Mouse (Mus musculus) heart, postnatal 25 days (tissue): ENCODE measurements around the gene Ddost. TPM values are rescaled to one million over a fixed set of nuclear protein-coding genes. Genes with fewer than 3 reads are reported as not detected.

Experiments
- DNase-seq: peaks from one replicate; pipeline ENCODE4 v3.0.0; 2022; ENCODE audit warnings: low spot score
- intact Hi-C: fragments of 180-260 bp; cut with DNase I; formaldehyde crosslinking; loops from one replicate; pipeline ENCODE4 v1.15.1; 2025
- total RNA-seq, 2 experiments: library from RNA; stranded (reverse); gene quantifications; 2 replicates each; pipeline ENCODE4 v1.2.3; 2021

Gene Ddost
- total RNA-seq, 2 experiments from 2014 or later, result 63.6 to 68.4 TPM

DNA sequence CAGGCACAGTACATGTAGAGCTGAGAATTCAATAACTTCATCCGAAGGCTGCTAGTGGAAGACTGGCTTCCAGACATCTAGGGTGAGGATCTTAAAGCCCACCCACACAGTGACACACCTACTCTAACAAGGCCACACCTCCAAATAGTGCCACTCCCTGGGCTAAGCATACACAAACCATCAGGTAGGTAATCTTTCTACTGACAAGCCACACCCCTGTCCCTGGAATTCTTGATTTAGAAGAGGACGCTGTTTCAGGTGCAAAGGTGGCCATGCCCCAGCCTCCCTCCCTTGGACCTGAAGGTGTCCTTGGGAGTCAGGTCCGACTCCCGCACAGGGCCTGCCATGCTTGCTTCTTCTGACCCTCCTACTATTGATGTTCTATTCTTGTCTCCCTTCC, 28.6 kb downstream of the Ddost start:
- intact Hi-C loops, result no loop called here
- DNase-seq, result no peak

DNA sequence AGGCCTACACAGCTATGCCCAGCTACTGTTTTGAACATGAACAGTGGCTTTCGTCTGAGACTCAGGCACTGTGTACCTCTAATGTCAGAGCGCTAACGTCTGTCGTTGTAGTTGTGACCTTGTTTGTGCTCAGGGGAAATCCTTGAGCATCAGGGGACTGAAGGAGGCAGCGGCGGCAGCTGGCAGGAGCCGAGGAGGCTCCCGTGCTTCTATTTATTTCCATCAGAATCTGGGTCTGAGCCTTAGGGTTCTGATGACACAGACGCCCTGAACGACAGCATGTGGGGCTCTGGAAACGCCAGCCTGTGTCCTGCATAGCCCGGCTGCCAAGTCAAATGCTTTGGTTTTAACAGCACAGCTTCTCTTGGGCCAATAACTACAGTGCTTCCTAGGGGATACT, 30.5 kb downstream of the Ddost start:
- intact Hi-C loops, result no loop called here
- no peak for DNase-seq

DNA sequence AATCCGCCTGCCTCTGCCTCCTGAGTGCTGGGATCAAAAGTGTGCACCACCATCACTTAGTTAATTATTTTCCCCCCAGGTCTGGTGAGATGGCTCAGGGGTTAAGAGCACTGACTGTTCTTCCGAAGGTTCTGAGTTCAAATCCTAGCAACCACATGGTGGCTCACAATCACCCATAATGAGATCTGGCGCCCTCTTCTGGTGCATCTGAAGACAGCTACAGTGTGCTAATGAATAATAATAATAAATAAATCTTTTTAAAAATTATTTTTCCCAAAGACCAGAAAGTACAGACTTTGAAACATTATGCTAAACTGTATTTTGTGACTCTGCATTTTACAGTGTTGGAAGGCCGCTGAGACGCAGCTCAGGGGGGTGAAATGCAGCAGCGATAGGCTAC, 31.1 kb downstream of the Ddost start:
- intact Hi-C loops, result no loop called here
- no peak for DNase-seq

DNA sequence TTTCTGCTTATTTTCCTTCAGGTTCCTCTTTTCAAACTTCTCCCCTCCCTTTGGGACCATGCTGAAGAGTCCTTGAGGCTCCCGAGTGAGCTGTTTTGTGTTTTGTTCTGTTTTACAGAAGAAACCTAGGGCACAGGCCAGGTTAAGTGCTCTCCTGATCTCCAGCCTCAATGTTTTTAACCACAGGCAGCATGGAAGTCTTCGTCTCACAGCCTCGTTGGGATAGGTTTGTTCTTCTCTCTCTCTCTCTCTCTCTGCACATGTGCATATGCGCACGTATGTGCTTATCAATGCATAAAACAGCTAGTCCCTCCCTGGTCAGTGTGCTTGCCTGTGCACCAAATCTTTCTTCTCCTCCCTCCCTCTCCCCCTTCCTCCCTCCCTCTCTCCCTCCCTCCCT, 32.3 kb downstream of the Ddost start:
- no peak for DNase-seq
- intact Hi-C loops, result no loop called here

DNA sequence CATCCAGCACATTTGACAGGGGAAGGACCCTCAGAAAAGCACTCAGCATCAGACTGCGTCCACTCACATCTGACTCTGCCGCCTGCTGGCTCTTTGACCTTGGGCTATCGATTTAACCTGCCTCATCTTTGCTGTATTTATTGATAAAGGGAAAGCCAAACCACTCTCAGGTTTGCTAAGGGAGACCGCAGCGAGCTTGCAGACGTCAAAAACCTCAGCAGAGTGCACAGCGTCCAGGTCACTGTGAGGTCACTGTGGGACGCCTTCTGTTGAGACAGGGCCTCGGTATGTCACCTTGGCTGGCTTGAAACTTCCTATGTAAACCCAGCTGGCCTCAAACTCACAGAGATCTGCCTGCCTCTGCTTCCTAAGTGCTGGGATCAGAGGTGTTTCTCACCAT, 32.8 kb downstream of the Ddost start:
- intact Hi-C loops, result no loop called here

DNA sequence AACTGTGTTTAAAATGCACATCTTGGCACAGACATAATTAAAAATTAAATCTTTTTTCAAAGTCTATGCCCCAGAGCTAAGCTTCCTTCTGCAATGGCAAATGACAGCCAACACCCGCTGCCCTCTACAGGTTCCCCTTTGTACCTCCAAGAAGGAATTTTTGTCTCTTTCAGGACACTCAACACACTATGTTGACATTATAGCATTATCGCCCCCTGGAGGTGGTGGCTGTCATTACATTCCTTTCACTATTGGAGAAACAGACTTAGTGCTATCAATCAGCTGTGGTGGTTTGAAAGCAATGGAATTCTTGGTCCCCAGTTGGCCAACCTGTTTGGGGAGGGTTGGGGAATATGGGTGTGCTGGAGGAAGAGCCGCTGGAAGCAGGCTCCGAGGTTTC, 35.4 kb downstream of the Ddost start:
- no peak for DNase-seq
- intact Hi-C loops, result loop anchor here (5.0 kb wide), 1 partner anchor 37 kb away; no protein-coding TSS in a partner anchor

More for the DNA sequence above, 32.8 kb downstream of the Ddost start:
- no peak for DNase-seq

DNA sequence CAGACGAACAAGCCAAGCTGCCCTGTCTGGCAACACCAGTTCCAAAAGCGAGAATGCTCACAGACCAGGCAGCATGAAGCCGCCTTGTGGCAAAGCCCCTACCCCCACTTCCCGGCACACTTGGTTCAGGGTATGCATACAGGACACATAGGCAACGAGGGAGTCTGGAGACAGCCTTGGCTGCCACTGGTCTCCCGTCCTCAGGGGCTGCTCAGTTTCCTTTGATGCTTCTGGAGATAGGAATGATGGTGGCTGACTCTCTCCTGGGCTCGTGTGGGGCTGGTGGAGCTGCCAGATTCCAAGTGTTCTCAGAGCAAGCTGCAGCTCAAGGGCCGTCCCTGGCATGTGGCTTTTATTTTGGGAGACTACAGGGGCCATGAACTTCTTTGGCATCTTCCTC, 36.9 kb downstream of the Ddost start:
- DNase-seq, result no peak
- intact Hi-C loops, result loop anchor here (5.0 kb wide), 1 partner anchor 36 kb away; no protein-coding TSS in a partner anchor

DNA sequence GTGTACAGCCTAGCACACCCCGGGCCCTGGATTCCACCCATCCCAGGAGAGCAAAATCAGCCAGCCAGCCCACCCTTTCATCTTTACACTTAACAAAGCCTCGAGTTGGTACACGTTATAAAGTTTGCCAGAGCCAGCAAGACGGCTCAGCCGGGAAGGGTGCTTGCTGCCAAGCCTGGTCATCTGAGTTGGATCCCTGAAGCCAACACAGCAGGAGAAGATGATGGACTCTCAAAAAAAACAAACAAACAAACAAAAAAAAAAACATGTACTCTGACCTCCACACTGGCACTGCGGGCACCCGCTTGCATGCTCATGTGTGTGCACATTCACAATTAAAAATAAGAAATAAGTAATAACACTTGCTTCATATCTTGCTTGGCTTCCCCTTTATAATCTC, 37.5 kb downstream of the Ddost start:
- intact Hi-C loops, result loop anchor here (5.0 kb wide), 1 partner anchor 35 kb away; no protein-coding TSS in a partner anchor

DNA sequence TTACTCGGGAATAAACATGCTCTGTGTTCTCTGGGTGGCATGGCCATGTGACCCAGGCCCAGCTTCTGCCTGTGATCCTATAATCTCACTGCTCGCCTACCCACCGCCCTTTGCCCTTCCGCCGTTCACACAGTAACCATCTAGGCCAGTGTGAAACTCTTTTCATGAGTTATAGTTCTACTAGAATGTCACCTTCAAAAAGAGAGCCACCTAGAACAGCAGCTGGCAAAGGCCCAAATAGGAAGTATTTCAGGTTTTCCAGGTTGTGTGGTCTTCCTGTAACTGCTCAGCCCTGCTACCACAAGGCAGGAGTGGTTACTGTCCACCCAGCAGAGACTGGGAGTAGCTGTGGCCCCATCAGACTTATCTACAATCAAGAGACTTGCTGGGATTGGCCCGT, 38.2 kb downstream of the Ddost start:
- intact Hi-C loops, result loop anchor here (5.0 kb wide), 1 partner anchor 35 kb away; no protein-coding TSS in a partner anchor

More for the DNA sequence above, 37.5 kb downstream of the Ddost start:
- no peak for DNase-seq

DNA sequence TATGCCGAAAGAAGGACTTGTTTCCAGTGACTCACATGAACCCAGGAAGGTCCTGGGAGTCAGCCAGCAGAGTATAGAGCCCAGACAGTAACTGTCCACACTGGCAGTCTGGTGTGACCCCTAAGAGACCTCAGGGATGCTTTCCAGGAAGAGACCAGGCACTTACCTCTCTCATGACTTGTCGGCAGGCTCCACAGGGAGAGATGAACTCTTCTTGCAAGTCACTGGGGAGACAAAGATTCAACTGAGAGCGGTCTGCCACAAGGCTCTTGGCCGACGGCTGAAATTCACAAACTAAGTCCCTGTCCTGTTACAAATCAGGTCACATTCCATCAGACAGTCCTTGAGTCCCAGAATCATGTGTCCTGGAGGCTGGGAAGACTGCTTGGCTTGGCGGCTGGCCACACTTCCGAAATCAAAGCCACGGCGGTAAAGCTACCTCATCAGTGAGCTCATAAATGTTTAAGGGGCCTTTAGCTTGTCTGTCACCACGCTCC, 38.9 kb downstream of the Ddost start:
- no peak for DNase-seq
- intact Hi-C loops, result loop anchor here (5.0 kb wide), 1 partner anchor 34 kb away; no protein-coding TSS in a partner anchor

More for the DNA sequence above, 38.2 kb downstream of the Ddost start:
- no peak for DNase-seq

DNA sequence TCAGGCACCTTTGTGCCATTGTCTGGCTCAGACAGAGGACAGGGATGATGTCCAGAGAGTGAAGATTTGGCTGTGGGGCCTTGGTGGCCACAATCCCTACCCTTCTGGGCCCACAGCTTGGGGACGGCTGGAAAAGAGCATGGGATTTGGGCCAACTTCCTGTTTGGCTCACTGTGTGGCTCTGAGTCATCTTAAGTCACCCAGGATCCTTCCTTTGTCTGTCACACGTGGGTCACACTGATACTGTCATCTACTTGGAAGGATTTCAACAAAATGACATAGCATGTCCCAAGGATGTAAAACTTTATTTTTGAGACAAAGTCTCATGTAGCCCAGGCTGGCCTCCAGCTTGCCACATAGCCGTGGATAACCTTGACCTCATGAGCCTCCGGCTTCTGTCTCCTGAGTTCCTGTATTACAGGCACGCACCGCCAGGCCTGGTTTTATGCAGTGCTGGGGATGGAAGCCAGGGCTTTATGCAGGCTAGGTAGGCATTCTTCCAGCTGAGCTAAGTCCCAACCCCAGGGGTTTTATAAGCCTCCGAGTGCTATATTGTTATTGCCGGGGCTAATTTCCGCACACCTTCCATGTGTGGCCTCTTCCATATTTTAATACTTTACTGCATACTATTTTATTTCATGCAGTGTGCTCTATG, 40.5 kb downstream of the Ddost start:
- intact Hi-C loops, result loop anchor here (5.0 kb wide), 1 partner anchor 32 kb away; no protein-coding TSS in a partner anchor
- DNase-seq, result no peak

DNA sequence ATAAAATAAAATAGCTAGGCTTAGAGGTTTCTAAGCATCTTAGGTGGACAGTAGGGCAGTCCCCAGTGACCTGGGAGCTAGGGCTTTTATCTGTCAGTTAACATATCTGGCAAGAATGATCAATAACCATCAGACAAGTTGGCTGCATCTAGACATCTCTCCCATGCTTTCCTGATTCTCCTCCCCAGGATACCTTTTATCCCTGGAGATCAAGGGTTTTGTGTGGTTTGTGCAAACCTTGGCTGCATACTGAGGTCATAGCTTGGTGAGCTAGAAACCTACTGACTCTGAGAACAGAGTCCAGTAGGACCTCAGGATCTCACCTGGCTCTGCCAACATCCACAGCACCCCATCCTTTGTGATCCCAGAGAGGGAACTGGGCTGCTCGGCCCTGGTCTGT, 42.8 kb downstream of the Ddost start:
- DNase-seq, result no peak
- intact Hi-C loops, result no loop called here

DNA sequence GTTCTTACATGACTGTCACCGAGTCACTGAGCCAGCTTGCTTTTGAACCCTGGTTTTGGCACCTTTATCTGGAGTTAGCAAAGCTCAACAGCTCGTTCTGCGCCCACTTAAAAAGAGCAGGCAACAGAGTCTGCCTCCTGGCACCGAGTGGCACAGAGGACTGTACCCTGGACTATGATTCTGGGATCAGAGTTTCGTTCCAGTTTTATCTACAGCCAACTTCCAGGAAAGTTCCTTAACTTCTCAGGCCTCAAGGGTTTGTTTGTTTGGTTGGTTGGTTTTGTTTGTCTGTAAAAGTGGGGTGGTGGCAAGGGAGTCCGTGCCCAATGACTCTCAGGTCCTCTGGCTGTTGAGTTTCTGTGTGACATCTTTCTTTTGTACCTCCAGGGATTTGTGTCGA, 44.2 kb downstream of the Ddost start:
- DNase-seq, result no peak
- intact Hi-C loops, result no loop called here

DNA sequence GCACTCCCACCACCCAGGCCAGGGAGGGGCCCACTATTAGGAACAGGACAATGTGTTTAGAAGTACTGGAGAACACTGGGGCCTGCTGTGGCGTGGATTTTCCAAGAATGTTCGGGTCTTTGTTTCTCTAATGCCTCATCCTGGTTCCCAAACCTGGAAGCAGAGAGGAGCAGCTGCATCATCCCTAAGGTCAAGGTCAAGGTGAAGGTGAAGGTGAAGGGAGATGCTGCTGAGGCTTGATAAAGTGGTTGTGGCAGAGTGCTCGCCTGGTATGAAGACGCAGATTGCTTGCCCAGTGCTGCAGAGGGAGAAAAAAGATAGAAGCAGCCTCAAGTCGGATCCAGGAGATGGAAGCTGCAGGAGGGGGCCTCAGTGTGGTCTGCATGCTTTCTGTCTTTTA, 47.3 kb downstream of the Ddost start:
- no peak for DNase-seq
- intact Hi-C loops, result no loop called here

DNA sequence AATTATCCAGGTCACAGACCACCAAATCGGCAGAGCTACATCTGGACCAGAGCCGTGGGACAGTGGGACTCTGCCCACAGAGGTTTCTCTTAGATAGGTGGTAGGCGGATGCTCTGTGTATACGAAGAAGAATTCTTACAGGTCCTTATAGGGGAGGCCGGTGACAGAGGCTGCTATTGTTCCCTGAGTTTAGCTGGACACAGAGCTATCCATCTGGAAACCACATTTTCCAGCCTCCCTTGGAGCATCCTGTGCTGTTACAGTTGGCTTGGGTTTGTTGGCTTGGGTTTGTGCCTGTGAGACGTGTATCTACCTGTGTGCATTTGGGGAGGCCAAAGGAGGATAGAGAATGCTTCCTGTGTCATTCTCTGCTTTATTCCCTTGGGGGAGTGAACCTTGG, 48.2 kb downstream of the Ddost start:
- intact Hi-C loops, result no loop called here

DNA sequence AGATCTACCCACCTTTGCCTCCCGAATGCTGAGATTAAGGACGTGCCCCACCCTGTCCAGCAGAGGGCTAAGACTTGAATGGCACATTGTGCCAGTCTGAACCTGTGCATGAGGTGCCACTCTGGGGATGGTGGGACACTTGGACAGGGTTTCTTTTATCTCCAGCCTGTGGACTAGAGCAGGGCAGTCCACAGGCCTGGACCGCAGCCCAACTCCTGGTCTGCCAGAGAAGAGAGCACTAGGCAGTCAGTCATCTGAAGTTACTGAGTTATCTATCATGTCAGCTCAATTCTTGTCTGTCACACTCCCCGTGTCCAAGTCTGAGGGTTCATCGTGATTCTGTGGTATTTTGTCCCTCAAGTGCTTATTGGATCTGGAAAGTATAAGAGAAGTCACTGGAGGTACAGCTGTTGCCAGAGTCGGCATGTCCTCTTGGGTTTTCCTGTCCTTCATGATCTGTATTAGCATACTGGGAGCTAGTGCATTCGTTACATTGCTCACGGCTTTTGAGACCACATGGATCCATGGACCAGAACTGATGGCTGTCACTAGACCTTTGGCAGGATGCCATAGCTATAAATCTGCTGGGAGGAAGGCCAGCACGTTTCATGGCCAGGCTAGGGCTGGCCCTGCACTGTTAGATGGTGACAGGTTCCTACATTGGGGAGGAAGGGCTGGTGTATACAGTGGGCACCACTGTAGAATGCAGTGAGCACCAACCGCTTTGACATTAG, 49.1 kb downstream of the Ddost start:
- no peak for DNase-seq
- intact Hi-C loops, result no loop called here

More for the DNA sequence above, 48.2 kb downstream of the Ddost start:
- DNase-seq, result no peak

DNA sequence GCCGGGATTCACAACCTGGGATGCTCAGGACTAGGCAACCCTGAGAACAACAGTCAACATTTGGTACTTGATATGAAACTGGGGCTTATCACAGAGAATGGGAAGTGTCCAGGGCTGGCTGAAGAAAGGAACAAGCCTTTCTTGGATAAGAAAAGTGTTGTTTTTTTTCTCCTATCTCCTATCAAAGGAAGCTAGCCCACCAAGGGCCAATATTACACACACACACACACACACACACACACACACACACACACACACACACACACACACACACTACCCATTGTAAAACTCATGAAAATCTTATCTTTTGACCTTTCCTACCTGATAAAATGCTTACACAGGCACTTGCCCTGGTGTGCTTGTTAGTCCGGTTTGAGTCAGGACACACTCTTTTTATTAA, 51.0 kb downstream of the Ddost start:
- no peak for DNase-seq
- intact Hi-C loops, result no loop called here

DNA sequence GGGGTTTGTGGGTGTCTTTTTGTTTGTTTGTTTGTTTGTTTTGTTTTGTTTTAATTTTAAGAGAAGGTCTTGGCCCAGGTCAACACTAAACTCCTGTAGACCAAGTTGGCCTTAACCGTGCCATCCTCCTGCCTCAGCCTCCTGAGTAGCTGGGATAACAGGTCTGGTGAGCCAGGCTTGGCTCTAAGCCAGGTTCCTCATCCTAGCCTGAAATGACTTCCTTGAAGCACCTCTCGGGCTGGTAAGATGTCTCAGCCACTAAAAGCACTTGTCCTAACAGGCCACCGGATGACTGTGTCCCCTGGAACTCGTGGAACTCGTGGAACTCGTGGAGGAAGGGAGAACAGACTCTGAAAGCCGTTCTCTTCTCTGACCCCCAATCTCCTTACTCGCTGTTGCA, 51.6 kb downstream of the Ddost start:
- DNase-seq, result no peak
- intact Hi-C loops, result no loop called here

DNA sequence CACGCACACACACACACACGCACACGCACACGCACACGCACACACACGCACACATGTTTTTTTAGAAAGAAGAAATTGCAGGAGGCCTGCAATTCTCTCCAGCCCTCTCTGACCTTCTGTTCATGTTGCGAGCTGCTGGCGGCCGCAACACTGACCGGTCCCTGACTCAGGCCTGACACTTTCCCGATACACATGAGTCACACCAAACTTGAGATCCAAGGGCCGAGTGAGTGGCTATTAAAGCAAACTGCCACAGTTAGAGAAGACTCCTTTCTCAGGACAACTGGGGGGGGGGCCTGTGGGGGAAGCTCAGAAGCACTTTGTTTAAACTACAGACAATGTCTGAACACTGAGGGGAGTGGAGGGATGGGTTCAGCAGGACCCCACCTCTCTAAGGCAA, 52.0 kb downstream of the Ddost start:
- no peak for DNase-seq
- intact Hi-C loops, result no loop called here

DNA sequence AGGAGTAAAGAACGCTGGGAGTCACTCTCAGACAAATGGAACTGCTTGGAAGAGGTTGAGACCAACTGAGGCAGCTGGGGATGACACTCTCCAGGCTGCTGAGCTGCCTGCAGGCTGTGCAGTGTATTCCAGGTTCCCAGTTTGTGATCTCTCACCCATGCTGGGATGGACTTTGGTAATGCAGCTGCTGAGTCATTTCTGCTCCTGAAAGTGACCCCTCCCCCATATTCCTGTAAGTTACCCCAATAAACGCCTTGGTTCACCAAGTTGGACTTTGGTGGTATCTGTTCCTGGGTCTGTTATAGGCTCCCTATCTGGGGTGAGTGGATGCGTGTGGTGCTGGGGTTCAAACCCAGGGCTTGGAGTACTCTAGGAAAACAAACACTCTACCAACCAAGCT, 53.6 kb downstream of the Ddost start:
- intact Hi-C loops, result no loop called here
- no peak for DNase-seq

DNA sequence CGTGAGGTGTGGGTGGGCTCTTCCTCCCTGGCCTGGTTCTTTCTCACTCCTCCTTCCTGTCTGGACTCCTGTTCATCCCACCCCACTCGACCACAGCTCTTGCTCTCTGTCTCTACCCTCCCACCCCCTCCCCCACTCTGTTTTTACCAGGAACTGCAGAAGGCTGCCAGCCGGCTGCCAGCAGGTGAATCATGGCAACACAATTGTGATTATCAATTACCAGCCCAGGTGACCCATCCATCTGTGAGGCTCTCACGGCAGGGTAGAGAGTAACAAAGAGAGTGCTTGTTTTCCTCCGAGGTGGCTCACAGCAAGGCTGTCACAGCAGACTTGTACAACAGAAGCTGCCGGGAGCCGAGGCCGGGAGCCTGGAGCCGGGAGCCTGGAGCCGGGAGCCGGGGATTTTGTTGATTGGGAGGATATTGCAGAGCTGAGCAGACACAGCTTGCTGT, 56.9 kb downstream of the Ddost start:
- intact Hi-C loops, result no loop called here
- no peak for DNase-seq
